Mouse (Mus musculus) embryonic facial prominence, embryonic 13.5 days (tissue): Measurements from ENCODE around the gene Traf2. TPM values are rescaled to one million over a fixed set of nuclear protein-coding genes. Genes with fewer than 3 reads are reported as not detected.

Source experiments
- ATAC-seq: fragments of 200-750 bp; cut with Nextera tagmentation; 2 replicates; pipeline ENCODE4 v1.8.0; 2017; ENCODE audit warnings: low read depth; ENCODE audit not compliant: insufficient number of reproducible peaks, insufficient read depth, low FRiP score, low TSS enrichment
- H3K27ac ChIP-seq: fragments of 300-500 bp; sonication (generic); 2 replicates; pipeline ENCODE4 v1.5.1; 2015; ENCODE audit warnings: moderate library complexity, mild to moderate bottlenecking, inconsistent platforms
- H3K27me3 ChIP-seq: fragments of 300-500 bp; sonication (generic); 2 replicates; pipeline ENCODE4 v1.6.1; 2015; ENCODE audit warnings: mild to moderate bottlenecking, inconsistent platforms
- H3K36me3 ChIP-seq: fragments of 300-500 bp; sonication (generic); 2 replicates; pipeline ENCODE4 v1.6.1; 2015; ENCODE audit warnings: mild to moderate bottlenecking, inconsistent platforms
- H3K4me1 ChIP-seq: fragments of 300-500 bp; sonication (generic); 2 replicates; pipeline ENCODE4 v1.6.1; 2015; ENCODE audit warnings: inconsistent platforms
- H3K4me2 ChIP-seq: fragments of 300-500 bp; sonication (generic); 2 replicates; pipeline ENCODE4 v1.6.1; 2015; ENCODE audit warnings: moderate library complexity, mild to moderate bottlenecking, inconsistent platforms
- H3K4me3 ChIP-seq: fragments of 300-500 bp; sonication (generic); 2 replicates; pipeline ENCODE4 v1.5.1; 2015; ENCODE audit warnings: mild to moderate bottlenecking, inconsistent platforms
- H3K9ac ChIP-seq: fragments of 300-500 bp; sonication (generic); 2 replicates; pipeline ENCODE4 v1.6.1; 2015; ENCODE audit warnings: mild to moderate bottlenecking, inconsistent platforms
- H3K9me3 ChIP-seq: fragments of 300-500 bp; sonication (generic); 2 replicates; pipeline ENCODE4 v1.6.1; 2016; ENCODE audit warnings: inconsistent platforms
- WGBS: fragments of 180-500 bp; shearing (Covaris S2); methylation state at CpG from one replicate; pipeline ENCODE4 v1.1.7; 2015; ENCODE audit warnings: mixed read lengths; 5-methylcytosine and 5-hydroxymethylcytosine counted together
- polyA plus RNA-seq: library from polyadenylated mRNA; unstranded; fragments of >200 nt; fragmentation: Nextera tagmentation; extraction: Ambion mirVana; gene quantifications from 2 replicates; pipeline ENCODE4 v1.2.1, GENCODE M21; 2015

Traf2 gene
- polyA plus RNA-seq, 1 experiment from 2014 or later, result 35.4 TPM

DNA sequence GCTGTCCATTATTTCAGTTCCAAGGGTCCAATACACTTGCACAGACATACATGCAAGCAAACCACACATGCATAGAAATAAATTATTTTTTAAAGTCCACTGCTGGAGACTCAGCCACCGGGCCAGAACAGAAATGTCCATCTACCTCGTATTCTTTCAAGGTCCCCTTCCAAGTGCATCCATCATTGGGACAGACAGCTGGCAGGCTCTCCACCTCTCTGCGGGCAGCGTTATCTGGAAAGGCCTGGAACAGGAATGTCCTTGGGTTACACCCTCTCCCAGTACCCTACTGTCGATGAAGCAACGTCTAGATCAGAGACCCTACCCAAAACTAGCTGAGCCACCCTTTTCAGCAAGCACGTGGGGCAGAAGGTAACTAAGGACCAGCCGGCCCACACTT is 10.2 kb downstream of the Traf2 start:
- H3K4me3 ChIP-seq, result no peak overlapping the region
- no peak overlapping the region for H3K9ac ChIP-seq
- H3K36me3 ChIP-seq, result peaks cover 64% of the 10 kb centered on the region
- no peak for ATAC-seq
- no peaks in the 10 kb centered on the region for H3K27me3 ChIP-seq
- H3K4me2 ChIP-seq, result no peak overlapping the region
- H3K27ac ChIP-seq, result no peak overlapping the region
- H3K9me3 ChIP-seq, result no peaks in the 10 kb centered on the region
- WGBS, result 95% methylated on average over 8 of the region's 8 CpGs
- no peaks in the 10 kb centered on the region for H3K4me1 ChIP-seq

DNA sequence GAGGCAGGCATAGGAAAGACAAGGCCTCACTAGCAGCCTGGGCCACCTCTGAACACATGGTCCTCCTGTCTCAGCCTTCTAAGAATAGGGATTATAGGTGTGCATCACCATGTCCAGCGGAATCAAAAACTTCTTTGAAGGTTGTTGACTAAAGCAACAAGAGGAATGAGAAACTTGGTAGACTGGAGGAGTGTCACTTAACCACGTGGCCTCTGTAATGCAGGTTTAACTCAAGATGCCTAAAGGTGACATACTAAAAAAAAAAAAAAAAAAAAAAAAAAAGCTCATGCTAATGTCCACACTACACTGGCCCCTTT is 11.9 kb downstream of the Traf2 start:
- H3K4me1 ChIP-seq, result no peaks in the 10 kb centered on the region
- H3K36me3 ChIP-seq, result peaks cover 81% of the 10 kb centered on the region
- no peak overlapping the region for H3K9ac ChIP-seq
- no peak overlapping the region for H3K4me2 ChIP-seq
- H3K27ac ChIP-seq, result no peak overlapping the region
- 89% methylated on average over 2 of the region's 2 CpGs for WGBS
- ATAC-seq, result no peak
- H3K9me3 ChIP-seq, result no peaks in the 10 kb centered on the region
- no peaks in the 10 kb centered on the region for H3K27me3 ChIP-seq
- H3K4me3 ChIP-seq, result no peak overlapping the region

DNA sequence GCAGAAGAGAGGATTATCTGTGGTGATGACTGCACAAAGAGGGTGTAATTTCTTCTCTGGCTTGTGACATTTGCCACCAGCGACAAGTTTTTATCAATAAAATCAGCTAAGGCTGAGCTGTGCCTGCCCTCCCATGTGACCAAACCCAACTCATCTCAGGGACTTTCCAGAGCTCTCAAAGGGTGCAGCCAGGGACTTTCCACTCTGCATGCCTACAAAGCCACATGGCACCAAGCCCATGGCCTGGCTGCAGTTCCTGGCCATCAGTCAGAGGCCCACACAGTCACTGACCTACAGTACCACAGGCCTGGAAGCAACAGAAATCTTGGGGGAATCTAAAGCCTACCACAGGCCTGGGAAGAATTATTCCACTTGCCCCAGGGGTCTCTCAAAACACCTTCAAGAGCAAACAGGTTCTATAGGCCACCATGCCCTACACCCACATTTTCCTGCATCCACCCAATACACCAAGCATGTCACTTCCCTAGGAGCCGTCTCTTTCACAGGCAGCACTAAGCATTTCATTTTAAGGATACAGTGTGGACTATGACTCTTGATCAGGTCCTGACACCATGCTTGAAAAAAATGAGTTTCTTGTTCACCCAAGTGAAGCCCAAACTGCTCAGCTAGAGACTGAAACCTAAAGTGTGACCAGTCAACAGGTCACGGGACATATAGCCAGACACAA is 12.4 kb downstream of the Traf2 start:
- no peaks in the 10 kb centered on the region for H3K4me1 ChIP-seq
- H3K27me3 ChIP-seq, result no peaks in the 10 kb centered on the region
- WGBS, result 80% methylated on average over 3 of the region's 3 CpGs
- peaks cover 86% of the 10 kb centered on the region for H3K36me3 ChIP-seq
- H3K9ac ChIP-seq, result no peak overlapping the region
- no peak for ATAC-seq
- H3K4me2 ChIP-seq, result no peak overlapping the region
- H3K9me3 ChIP-seq, result no peaks in the 10 kb centered on the region
- H3K27ac ChIP-seq, result no peak overlapping the region
- H3K4me3 ChIP-seq, result no peak overlapping the region

DNA sequence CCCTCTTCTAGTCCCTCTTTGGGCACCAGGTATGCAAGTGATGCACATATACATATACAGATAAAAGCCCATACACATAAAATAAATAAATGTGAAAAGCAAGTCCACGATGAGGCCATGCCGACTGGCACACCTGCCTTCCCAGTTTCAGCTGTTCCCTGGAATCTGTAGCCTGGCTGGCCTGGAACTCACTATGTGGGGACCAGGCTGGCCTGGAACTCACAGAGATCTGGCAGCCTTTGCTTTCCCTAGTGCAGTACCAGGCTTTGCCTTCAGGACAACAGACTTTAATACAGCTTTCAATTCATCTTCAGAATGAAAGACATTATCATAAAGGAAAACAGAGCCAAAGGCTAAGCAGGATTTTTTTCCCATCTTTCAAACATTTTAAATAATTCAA is 13.0 kb downstream of the Traf2 start:
- ATAC-seq, result no peak

DNA sequence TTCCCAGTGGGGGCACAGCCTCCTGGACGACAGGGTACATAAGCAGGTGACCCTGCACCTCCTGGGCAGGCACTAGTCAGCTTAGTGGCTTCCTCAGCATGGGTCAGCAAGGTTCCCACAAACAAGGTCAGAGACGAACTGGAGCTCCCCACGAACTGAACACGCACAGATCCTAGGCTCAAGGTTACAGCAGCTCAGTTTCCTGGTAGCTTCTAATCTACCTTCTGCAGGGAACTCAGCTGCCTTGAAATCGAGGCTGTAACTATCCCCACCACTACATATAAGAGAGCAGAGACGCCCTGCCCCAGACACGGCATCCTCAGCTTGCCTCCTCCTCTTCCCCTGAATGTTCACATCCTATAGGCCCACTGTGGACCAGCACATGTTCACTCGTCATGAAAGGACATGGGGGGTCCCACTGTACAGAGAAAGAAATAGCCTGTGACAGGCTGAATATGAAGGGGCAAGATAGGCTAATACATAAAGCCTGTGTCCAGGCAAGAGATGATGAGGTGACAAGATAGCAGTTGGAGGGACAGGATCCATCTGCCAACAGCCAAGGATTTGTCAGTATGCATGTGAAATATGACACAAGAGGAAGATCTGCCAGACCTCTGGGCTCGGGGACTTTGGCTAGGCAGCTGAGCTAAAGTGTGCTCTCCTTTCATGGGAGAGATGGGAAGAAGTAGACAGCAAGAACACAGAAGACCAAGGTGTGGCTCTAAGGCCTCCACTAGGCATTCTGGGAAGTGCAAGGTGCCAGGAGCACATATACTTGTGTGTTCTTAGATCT is 20.0 kb downstream of the Traf2 start:
- H3K9me3 ChIP-seq, result no peaks in the 10 kb centered on the region
- H3K27ac ChIP-seq, result no peak overlapping the region
- WGBS, result 92% methylated on average over 9 of the region's 9 CpGs
- peaks cover 97% of the 10 kb centered on the region for H3K36me3 ChIP-seq
- no peaks in the 10 kb centered on the region for H3K4me1 ChIP-seq
- H3K4me2 ChIP-seq, result no peak overlapping the region
- no peak overlapping the region for H3K4me3 ChIP-seq
- no peak for ATAC-seq
- H3K9ac ChIP-seq, result no peak overlapping the region
- no peaks in the 10 kb centered on the region for H3K27me3 ChIP-seq

More for the DNA sequence above, 13.0 kb downstream of the Traf2 start:
- no peaks in the 10 kb centered on the region for H3K9me3 ChIP-seq
- no peak overlapping the region for H3K9ac ChIP-seq
- no peaks in the 10 kb centered on the region for H3K4me1 ChIP-seq
- WGBS, result 87% methylated on average over 2 of the region's 2 CpGs
- peaks cover 91% of the 10 kb centered on the region for H3K36me3 ChIP-seq
- H3K4me3 ChIP-seq, result no peak overlapping the region
- H3K4me2 ChIP-seq, result no peak overlapping the region
- no peaks in the 10 kb centered on the region for H3K27me3 ChIP-seq
- no peak overlapping the region for H3K27ac ChIP-seq

DNA sequence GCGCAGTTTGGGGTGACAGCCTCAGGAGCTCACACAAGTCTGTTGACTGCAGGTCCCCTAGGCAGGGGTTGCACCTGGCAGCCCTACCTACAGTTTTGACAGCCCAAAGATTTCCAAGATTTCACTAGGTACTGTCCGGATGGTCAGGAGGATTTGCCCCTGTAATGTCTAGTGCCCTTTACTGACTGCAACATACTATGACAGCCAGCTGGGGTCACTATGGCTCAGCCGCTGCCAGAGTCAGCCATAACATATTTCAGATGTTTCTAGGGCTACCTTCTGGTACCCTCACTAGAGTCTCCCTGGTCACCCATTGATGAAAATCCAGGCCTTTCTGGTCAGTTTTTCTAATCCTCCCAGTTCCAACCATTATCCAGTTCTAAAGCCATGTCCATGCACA is 36.8 kb downstream of the Traf2 start:
- WGBS, result 56% methylated on average over 3 of the region's 3 CpGs
- Histone ChIP-seq H3K4me3 (no peak overlapping the region), H3K4me2 (no peak overlapping the region), H3K27ac (no peak overlapping the region), H3K36me3 (peaks cover 14% of the 10 kb centered on the region), H3K4me1 (0 out of 2 replicates have a peak, but pooled peaks cover 3% of the 10 kb centered on the region), H3K9ac (no peak overlapping the region), H3K27me3 (no peaks in the 10 kb centered on the region), H3K9me3 (no peaks in the 10 kb centered on the region)
- no peak for ATAC-seq

DNA sequence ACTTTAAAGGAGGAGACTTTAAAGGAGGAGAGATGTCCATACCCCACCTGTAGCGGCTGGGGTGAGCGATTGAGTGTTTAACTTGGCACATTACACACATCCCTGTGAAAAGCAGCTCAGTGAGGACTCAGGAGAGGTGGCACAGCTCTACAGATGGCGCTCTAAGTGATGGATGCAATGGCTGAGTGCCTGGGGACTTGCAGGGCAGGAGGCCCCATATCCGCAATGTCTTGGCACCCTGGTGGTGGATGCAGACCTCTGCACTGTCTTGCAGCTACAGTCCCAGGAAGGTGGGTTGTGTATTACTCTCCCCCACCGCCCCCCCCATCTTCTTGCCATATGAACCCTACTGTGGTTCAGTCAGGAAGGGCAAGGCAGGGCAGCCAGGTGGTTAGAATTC is 39.8 kb downstream of the Traf2 start:
- Histone ChIP-seq H3K27me3 (no peaks in the 10 kb centered on the region), H3K4me1 (peaks cover 7% of the 10 kb centered on the region), H3K9me3 (no peaks in the 10 kb centered on the region), H3K36me3 (peaks cover 36% of the 10 kb centered on the region), H3K4me3 (no peak overlapping the region), H3K4me2 (no peak overlapping the region), H3K27ac (no peak overlapping the region), H3K9ac (no peak overlapping the region)
- no peak for ATAC-seq
- WGBS, result 32% methylated on average over 5 of the region's 5 CpGs

DNA sequence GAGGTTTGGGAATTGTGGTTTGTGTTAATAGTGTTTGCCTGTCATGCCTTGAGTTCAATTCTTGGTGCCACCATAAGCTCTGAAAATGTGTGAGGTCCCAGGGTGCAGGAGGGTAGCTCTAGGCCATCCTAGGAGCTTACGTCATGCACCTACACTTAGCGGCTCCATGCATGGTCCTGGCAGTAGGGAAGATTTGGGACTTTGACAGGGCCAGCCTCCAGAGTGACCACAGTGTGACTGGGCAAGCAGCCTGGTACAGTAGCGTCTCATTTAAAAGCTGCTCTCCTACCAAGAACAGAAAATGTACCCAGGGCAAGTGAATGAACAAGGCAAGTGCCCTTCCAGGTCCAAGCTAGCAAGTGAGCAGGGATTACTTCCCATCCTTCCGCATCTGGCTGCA is 40.9 kb downstream of the Traf2 start:
- H3K9me3 ChIP-seq, result no peaks in the 10 kb centered on the region
- peaks cover 36% of the 10 kb centered on the region for H3K36me3 ChIP-seq
- ATAC-seq, result no peak
- H3K4me2 ChIP-seq, result no peak overlapping the region
- no peak overlapping the region for H3K9ac ChIP-seq
- H3K4me1 ChIP-seq, result peaks cover 15% of the 10 kb centered on the region
- H3K4me3 ChIP-seq, result no peak overlapping the region
- no peaks in the 10 kb centered on the region for H3K27me3 ChIP-seq
- no peak overlapping the region for H3K27ac ChIP-seq
- 86% methylated on average over 4 of the region's 4 CpGs for WGBS

DNA sequence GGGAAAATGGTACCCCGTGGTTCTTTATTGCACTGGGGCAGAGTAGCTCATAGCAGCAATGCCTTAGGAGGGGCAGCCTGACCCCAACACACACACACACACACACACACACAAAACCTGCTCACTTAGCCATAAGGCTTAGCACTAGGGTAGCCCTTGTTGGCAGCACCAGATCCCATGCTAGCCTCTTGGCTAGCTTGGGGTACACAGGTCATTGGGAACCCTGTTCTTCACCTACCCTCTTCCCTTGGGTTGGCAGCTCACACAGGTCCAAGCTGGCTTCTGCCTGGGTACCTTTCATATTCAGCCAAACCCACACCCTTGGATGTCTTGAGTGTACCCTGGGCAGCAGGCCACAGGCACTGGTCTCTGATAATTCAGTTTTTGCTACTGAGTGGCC is 41.7 kb downstream of the Traf2 start:
- H3K4me2 ChIP-seq, result no peak overlapping the region
- H3K27me3 ChIP-seq, result no peaks in the 10 kb centered on the region
- no peak overlapping the region for H3K9ac ChIP-seq
- WGBS, result 100% methylated on average over 1 of the region's 1 CpGs
- no peaks in the 10 kb centered on the region for H3K9me3 ChIP-seq
- peaks cover 36% of the 10 kb centered on the region for H3K36me3 ChIP-seq
- no peak overlapping the region for H3K27ac ChIP-seq
- ATAC-seq, result no peak
- peaks cover 17% of the 10 kb centered on the region for H3K4me1 ChIP-seq
- H3K4me3 ChIP-seq, result no peak overlapping the region

DNA sequence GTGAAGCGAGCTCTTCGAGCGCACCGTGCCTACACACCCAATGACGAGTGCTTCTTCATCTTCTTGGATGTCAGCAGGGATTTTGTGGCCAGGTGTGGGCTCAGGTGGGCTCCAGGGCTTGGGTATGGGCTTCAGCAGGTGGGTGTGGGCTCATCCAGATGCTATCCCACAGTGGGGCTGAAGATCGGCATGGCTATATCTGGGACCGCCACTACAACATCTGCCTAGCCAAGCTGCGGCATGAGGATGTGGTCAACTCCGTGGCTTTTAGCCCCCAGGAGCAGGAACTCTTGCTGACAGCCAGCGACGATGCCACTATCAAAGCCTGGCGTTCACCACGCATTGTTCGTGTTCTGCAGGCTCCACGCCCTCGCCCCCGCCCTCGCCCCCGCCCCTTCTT is 42.2 kb downstream of the Traf2 start:
- Histone ChIP-seq H3K9ac (no peak overlapping the region), H3K4me1 (peaks cover 18% of the 10 kb centered on the region), H3K27me3 (no peaks in the 10 kb centered on the region), H3K4me2 (no peak overlapping the region), H3K36me3 (peaks cover 36% of the 10 kb centered on the region), H3K4me3 (no peak overlapping the region), H3K9me3 (no peaks in the 10 kb centered on the region), H3K27ac (no peak overlapping the region)
- ATAC-seq, result no peak
- WGBS, result 94% methylated on average over 19 of the region's 19 CpGs

DNA sequence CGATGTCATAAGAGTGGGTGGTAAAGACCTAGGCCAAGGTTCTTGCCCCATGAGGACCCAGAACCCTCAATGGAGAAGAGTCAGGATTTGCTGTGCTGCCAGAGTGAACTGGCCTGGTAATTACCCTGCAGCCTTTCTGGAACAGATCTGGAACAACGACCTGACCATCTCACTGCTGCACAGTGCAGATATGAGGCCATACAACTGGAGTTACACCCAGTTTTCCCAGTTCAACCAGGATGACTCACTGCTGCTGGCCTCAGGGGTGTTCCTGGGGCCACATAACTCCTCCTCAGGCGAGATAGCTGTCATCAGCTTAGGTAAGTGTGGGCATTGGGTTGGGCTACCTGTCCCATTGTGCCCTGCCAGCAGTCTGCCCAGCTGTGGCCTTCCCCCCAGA is 44.0 kb downstream of the Traf2 start:
- Histone ChIP-seq H3K27ac (0 out of 2 replicates have a peak overlapping the region, but pooled peaks have one; percentile 28), H3K36me3 (peaks cover 36% of the 10 kb centered on the region), H3K4me1 (peaks cover 24% of the 10 kb centered on the region), H3K4me2 (no peak overlapping the region), H3K4me3 (no peak overlapping the region), H3K27me3 (no peaks in the 10 kb centered on the region), H3K9ac (no peak overlapping the region), H3K9me3 (no peaks in the 10 kb centered on the region)
- WGBS, result 79% methylated on average over 3 of the region's 3 CpGs
- no peak for ATAC-seq
